Mouse (Mus musculus): Measurements from ENCODE around the gene Rbm38.

DNA sequence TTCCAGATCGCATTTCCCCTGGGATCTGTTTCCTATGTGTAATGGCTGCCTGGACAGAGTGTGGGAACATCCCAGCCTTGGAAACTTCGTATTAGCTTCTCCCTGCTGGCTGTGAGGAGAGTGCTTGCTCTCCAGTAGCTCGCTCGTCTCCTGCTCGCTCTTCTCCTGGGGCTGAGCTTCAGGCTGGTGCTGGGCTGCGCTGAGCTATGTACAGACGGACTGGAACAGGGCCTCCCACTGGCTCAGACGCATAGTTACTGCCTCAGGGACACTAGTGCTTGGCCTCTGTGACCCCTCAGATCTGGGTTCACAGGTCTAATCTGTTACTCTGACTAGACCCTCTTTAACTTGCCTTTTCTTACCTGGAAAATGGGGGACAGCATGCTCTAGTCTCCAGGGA lies 4.1 kb downstream of the Rbm38 start:
- TF ChIP-seq CTCF (IDR thresholded peaks at IDR 0.05; ENCODE audit: low read depth, low read length) (no peak), POLR2A (IDR thresholded peaks at IDR 0.05; ENCODE audit: borderline replicate concordance, low read depth, low read length) (no peak)
